Mouse (Mus musculus) midbrain, embryonic 15.5 days (tissue): ENCODE measurements around the gene Dll1. TPM values are rescaled to one million over a fixed set of nuclear protein-coding genes. Genes with fewer than 3 reads are reported as not detected.

Source experiments
- ATAC-seq: fragments of 200-750 bp; cut with Nextera tagmentation; replicated peaks from 2 replicates; pipeline ENCODE4 v1.8.0; 2017; ENCODE audit warnings: moderate TSS enrichment
- H3K27ac ChIP-seq: fragments of 300-500 bp; sonication (generic); 2 replicates; pipeline ENCODE4 v1.5.1; 2015; ENCODE audit warnings: mild to moderate bottlenecking, inconsistent platforms
- H3K27me3 ChIP-seq: fragments of 300-500 bp; sonication (generic); replicated peaks from 2 replicates; pipeline ENCODE4 v1.6.1; 2015; ENCODE audit warnings: inconsistent platforms
- H3K36me3 ChIP-seq: fragments of 300-500 bp; sonication (generic); replicated peaks from 2 replicates; pipeline ENCODE4 v1.6.1; 2015; ENCODE audit warnings: inconsistent platforms
- H3K4me1 ChIP-seq: fragments of 300-500 bp; sonication (generic); 2 replicates; pipeline ENCODE4 v1.6.1; 2015; ENCODE audit warnings: inconsistent platforms
- H3K4me2 ChIP-seq: fragments of 300-500 bp; sonication (generic); 2 replicates; pipeline ENCODE4 v1.6.1; 2015; ENCODE audit warnings: inconsistent platforms, mild to moderate bottlenecking, moderate library complexity
- H3K4me3 ChIP-seq: fragments of 300-500 bp; sonication (generic); 2 replicates; pipeline ENCODE4 v1.5.1; 2015; ENCODE audit warnings: mild to moderate bottlenecking, inconsistent platforms
- H3K9ac ChIP-seq: fragments of 300-500 bp; sonication (generic); 2 replicates; pipeline ENCODE4 v1.6.1; 2015; ENCODE audit warnings: mild to moderate bottlenecking, inconsistent platforms
- H3K9me3 ChIP-seq: fragments of 300-500 bp; sonication (generic); 2 replicates; pipeline ENCODE4 v1.6.1; 2016; ENCODE audit warnings: inconsistent platforms
- WGBS: fragments of 180-500 bp; shearing (Covaris S2); methylation state at CpG from one replicate; pipeline ENCODE4 v1.1.7; 2015; ENCODE audit warnings: mixed read lengths; 5-methylcytosine and 5-hydroxymethylcytosine counted together
- polyA plus RNA-seq: library from polyadenylated mRNA; unstranded; fragments of >200 nt; fragmentation: Nextera tagmentation; extraction: Ambion mirVana; gene quantifications from 2 replicates; pipeline ENCODE4 v1.2.1, GENCODE M21; 2015

Dll1 gene
- polyA plus RNA-seq, 1 experiment from 2014 or later: 20.5 TPM

DNA sequence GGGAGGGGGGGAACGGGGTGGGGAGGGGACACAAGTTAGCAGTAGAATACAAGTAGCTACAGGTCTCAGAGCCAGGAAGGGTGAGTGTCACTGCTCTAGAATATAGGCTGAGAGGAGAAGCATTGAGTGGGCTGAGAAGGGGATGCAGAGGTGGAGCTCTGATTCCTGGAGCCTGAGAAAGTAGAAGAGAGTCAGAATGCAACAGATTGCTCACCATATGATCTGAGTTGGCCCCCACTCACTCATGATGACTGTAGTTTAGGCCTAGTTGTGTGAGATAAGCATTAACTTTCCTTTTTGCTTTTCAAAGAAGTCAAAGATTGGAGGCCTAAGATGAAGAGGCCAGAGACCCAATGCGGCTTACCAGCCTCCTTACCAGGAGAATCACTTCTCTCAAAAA lies 22.7 kb downstream of the Dll1 start:
- no peak overlapping the region for H3K4me3 ChIP-seq
- WGBS: 90% methylated on average over 2 of the region's 2 CpGs
- no peak overlapping the region for H3K4me2 ChIP-seq
- H3K9ac ChIP-seq: no peak overlapping the region
- H3K27me3 ChIP-seq: no peaks in the 10 kb centered on the region
- no peaks in the 10 kb centered on the region for H3K4me1 ChIP-seq
- H3K36me3 ChIP-seq: no peaks in the 10 kb centered on the region
- no peak overlapping the region for H3K27ac ChIP-seq
- ATAC-seq: no peak
- H3K9me3 ChIP-seq: no peaks in the 10 kb centered on the region

- Histone ChIP-seq H3K9me3 (no peaks in the 10 kb centered on the region), H3K4me3 (no peak overlapping the region), H3K4me2 (no peak overlapping the region), H3K27me3 (no peaks in the 10 kb centered on the region), H3K4me1 (no peaks in the 10 kb centered on the region), H3K9ac (no peak overlapping the region), H3K36me3 (no peaks in the 10 kb centered on the region), H3K27ac (no peak overlapping the region)
- no peak for ATAC-seq
- WGBS: 74% methylated on average over 10 of the region's 10 CpGs
Measured at GRCm38 (mm10) chr17:15352869-15353610, 23.6 kb downstream of the Dll1 start.

- Histone ChIP-seq H3K9ac (no peak overlapping the region), H3K4me1 (no peaks in the 10 kb centered on the region), H3K36me3 (no peaks in the 10 kb centered on the region), H3K4me3 (no peak overlapping the region), H3K27ac (no peak overlapping the region), H3K9me3 (no peaks in the 10 kb centered on the region), H3K4me2 (no peak overlapping the region), H3K27me3 (no peaks in the 10 kb centered on the region)
- 73% methylated on average over 2 of the region's 2 CpGs for WGBS
- no peak for ATAC-seq
Measured at GRCm38 (mm10) chr17:15350152-15350551, 26.5 kb downstream of the Dll1 start.

GRCm38 (mm10) chr17:15343071-15343822 lies 33.4 kb downstream of the Dll1 start:
- no peak overlapping the region for H3K4me3 ChIP-seq
- WGBS: 23% methylated on average over 14 of the region's 14 CpGs
- no peaks in the 10 kb centered on the region for H3K9me3 ChIP-seq
- no peak overlapping the region for H3K9ac ChIP-seq
- ATAC-seq: peak; percentile 94
- H3K4me2 ChIP-seq: peak overlapping the region; percentile 38
- H3K27ac ChIP-seq: peak overlapping the region; percentile 7
- no peaks in the 10 kb centered on the region for H3K36me3 ChIP-seq
- peaks cover 12% of the 10 kb centered on the region for H3K4me1 ChIP-seq
- H3K27me3 ChIP-seq: no peaks in the 10 kb centered on the region

DNA sequence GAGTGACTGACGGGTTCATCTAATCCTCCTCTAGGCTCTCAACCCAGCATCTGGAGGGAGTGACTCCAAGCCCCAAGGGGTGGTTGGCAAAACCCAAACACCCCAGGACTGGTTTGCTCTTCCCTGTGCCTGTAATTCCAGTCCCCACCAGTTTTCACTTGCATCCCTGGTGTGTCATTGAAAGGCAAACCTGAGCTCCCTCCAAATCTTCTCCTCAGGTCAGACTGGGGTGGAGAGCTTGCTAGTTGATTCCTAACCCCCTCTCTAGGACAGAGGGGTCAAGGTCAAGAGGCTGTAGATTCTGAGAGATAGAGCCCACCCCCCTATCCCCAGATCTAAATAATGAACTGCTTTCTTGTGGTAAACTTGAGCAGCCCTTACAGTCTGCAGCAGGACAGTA lies 38.8 kb downstream of the Dll1 start:
- Histone ChIP-seq H3K27ac (no peak overlapping the region), H3K4me3 (no peak overlapping the region), H3K27me3 (no peaks in the 10 kb centered on the region), H3K4me2 (no peak overlapping the region), H3K4me1 (peaks cover 4% of the 10 kb centered on the region), H3K9me3 (no peaks in the 10 kb centered on the region), H3K36me3 (no peaks in the 10 kb centered on the region), H3K9ac (no peak overlapping the region)
- WGBS: 93% methylated on average over 1 of the region's 1 CpGs
- no peak for ATAC-seq

GRCm38 (mm10) chr17:15329740-15330318 lies 46.8 kb downstream of the Dll1 start:
- Histone ChIP-seq H3K4me1 (no peaks in the 10 kb centered on the region), H3K36me3 (no peaks in the 10 kb centered on the region), H3K4me2 (no peak overlapping the region), H3K9me3 (no peaks in the 10 kb centered on the region), H3K4me3 (no peak overlapping the region), H3K27me3 (no peaks in the 10 kb centered on the region), H3K27ac (no peak overlapping the region), H3K9ac (no peak overlapping the region)
- 83% methylated on average over 10 of the region's 10 CpGs for WGBS
- ATAC-seq: no peak

DNA sequence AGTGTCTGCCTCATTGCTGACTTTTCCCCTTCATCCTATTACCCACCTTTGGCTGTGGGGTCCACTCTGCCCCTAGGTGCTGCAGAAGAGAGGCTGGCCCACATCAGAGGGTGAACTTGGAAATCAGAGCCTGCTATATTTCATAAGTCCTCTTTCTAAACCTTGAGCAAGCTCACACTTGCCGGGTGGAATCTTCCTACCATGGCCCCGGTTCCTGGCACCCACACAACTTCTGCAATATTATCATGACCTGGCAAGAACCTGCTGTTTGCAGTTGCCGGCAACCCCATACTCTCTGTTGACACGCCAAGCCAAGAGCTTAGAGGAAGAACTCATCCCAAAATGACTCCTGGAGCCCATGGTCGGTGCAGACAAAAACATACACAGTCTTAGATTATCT lies 49.6 kb downstream of the Dll1 start:
- Histone ChIP-seq H3K27ac (no peak overlapping the region), H3K4me2 (no peak overlapping the region), H3K9ac (no peak overlapping the region), H3K36me3 (no peaks in the 10 kb centered on the region), H3K9me3 (no peaks in the 10 kb centered on the region), H3K4me3 (no peak overlapping the region), H3K27me3 (no peaks in the 10 kb centered on the region), H3K4me1 (no peaks in the 10 kb centered on the region)
- ATAC-seq: no peak
- 87% methylated on average over 5 of the region's 5 CpGs for WGBS

- no peak for ATAC-seq
- Histone ChIP-seq H3K4me3 (no peak overlapping the region), H3K4me1 (no peaks in the 10 kb centered on the region), H3K9me3 (no peaks in the 10 kb centered on the region), H3K36me3 (no peaks in the 10 kb centered on the region), H3K27ac (no peak overlapping the region), H3K4me2 (no peak overlapping the region), H3K9ac (no peak overlapping the region), H3K27me3 (no peaks in the 10 kb centered on the region)
- WGBS: 83% methylated on average over 10 of the region's 10 CpGs
Measured at GRCm38 (mm10) chr17:15325976-15326842, 50.5 kb downstream of the Dll1 start.

- 60% methylated on average over 9 of the region's 9 CpGs for WGBS
- Histone ChIP-seq H3K4me3 (no peak overlapping the region), H3K4me1 (no peaks in the 10 kb centered on the region), H3K9ac (no peak overlapping the region), H3K27me3 (no peaks in the 10 kb centered on the region), H3K9me3 (no peaks in the 10 kb centered on the region), H3K27ac (no peak overlapping the region), H3K4me2 (no peak overlapping the region), H3K36me3 (no peaks in the 10 kb centered on the region)
- ATAC-seq: no peak; the same call in 1 of the 2 replicates
Measured at GRCm38 (mm10) chr17:15323191-15323834, 53.4 kb downstream of the Dll1 start.
